Mouse (Mus musculus) myocyte (in vitro differentiated cells): ENCODE measurements around the gene Psmb7.

Experiments
- CEBPB ChIP-seq: IDR thresholded peaks from 2 replicates; pipeline ENCODE4 v1.6.1; 2011; ENCODE audit warnings: mild to moderate bottlenecking, moderate library complexity; ENCODE audit not compliant: poor library complexity, insufficient read depth, severe bottlenecking
- E2F4 ChIP-seq: IDR thresholded peaks from one replicate; pipeline ENCODE4 v1.6.1; 2011; ENCODE audit warnings: mild to moderate bottlenecking, control low read depth, moderate library complexity; ENCODE audit not compliant: insufficient read depth
- MAX ChIP-seq: IDR thresholded peaks from one replicate; pipeline ENCODE4 v1.6.1; 2011; ENCODE audit warnings: low read depth, mild to moderate bottlenecking, control low read depth
- MYOD1 ChIP-seq, 3 experiments: IDR thresholded peaks; one replicate each; pipeline ENCODE4 v1.6.1; 2011; ENCODE audit warnings: control low read depth in 2 of 3, low read depth in 2 of 3, mild to moderate bottlenecking in 2 of 3, moderate library complexity in 1 of 3; ENCODE audit not compliant: insufficient read length in 2 of 3, control insufficient read depth in 1 of 3
- POLR2A ChIP-seq: IDR thresholded peaks from one replicate; pipeline ENCODE4 v1.6.1; 2011; ENCODE audit warnings: low read depth, mild to moderate bottlenecking, control low read depth, moderate library complexity; ENCODE audit not compliant: insufficient read length
- POLR2AphosphoS2 ChIP-seq: IDR thresholded peaks from one replicate; pipeline ENCODE4 v1.6.1; 2011; ENCODE audit warnings: low read depth, control low read depth; ENCODE audit not compliant: insufficient read length
- REST ChIP-seq: IDR thresholded peaks from one replicate; pipeline ENCODE4 v1.6.1; 2011; ENCODE audit warnings: mild to moderate bottlenecking, control low read depth, moderate library complexity; ENCODE audit not compliant: insufficient read depth, insufficient read length
- SRF ChIP-seq: IDR thresholded peaks from one replicate; pipeline ENCODE4 v1.6.1; 2011; ENCODE audit warnings: low read depth; ENCODE audit not compliant: control insufficient read depth, insufficient read length
- TCF12 ChIP-seq: IDR thresholded peaks from one replicate; pipeline ENCODE4 v1.6.1; 2011; ENCODE audit warnings: mild to moderate bottlenecking, control low read depth; ENCODE audit not compliant: poor library complexity, insufficient read depth, severe bottlenecking
- TCF3 ChIP-seq: IDR thresholded peaks from one replicate; pipeline ENCODE4 v1.6.1; 2011; ENCODE audit warnings: low read depth, control low read depth; ENCODE audit not compliant: insufficient read length
- USF1 ChIP-seq: IDR thresholded peaks from one replicate; pipeline ENCODE4 v1.6.1; 2011; ENCODE audit warnings: low read depth, mild to moderate bottlenecking, control low read depth, moderate library complexity

DNA sequence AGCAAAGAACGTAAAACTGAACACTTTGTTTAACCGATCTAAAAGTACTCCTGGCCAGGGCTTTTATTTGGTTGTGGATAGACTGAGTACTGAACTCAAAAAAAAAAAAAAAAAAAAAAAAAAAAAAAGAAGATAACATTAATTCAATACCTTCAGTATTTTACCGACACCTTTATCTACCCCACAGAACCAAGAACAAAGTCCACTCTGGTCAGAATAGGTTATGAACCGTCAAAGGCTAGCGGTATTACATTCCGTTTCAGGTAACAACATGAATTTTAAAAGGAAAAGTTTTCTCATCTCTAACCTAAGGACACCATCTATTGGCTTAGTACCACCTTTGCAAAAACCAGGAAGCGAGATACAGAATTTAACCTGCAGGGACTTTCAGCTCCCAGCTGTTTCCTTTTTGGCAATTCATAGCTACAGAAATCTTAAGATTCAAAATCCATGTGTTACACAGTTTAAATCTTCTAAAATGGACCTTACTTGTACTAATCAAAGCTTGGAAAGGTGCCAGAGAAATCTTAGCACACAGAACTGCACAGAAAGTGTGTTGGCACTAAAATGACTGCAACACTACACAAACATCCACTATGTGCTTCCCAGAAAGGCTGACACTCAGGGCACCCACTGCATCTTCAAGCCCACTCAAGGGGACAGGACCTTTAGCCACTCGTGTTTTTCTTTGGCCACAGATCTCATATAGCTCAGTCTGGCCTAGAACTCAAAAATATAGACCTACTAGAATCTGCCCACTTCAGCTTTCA, 19.9 kb downstream of the Psmb7 start:
- TF ChIP-seq POLR2AphosphoS2 (no peak), REST (no peak), POLR2A (no peak), USF1 (no peak), E2F4 (no peak), MYOD1 (IDR thresholded peaks at IDR 0.05; ENCODE audit: control insufficient read depth in 1 of 3, insufficient read length in 2 of 3, low read depth in 2 of 3) (no peak), CEBPB (no peak), MAX (no peak), SRF (no peak), TCF3 (no peak), TCF12 (no peak)
